Mouse (Mus musculus): ENCODE measurements around the gene Akt1. TPM values are rescaled to one million over a fixed set of nuclear protein-coding genes. Genes with fewer than 3 reads are reported as not detected.

The Akt1 gene
- total and polyA plus RNA-seq, 3 experiments: 66.6 to 144 (median 74.4) TPM

DNA sequence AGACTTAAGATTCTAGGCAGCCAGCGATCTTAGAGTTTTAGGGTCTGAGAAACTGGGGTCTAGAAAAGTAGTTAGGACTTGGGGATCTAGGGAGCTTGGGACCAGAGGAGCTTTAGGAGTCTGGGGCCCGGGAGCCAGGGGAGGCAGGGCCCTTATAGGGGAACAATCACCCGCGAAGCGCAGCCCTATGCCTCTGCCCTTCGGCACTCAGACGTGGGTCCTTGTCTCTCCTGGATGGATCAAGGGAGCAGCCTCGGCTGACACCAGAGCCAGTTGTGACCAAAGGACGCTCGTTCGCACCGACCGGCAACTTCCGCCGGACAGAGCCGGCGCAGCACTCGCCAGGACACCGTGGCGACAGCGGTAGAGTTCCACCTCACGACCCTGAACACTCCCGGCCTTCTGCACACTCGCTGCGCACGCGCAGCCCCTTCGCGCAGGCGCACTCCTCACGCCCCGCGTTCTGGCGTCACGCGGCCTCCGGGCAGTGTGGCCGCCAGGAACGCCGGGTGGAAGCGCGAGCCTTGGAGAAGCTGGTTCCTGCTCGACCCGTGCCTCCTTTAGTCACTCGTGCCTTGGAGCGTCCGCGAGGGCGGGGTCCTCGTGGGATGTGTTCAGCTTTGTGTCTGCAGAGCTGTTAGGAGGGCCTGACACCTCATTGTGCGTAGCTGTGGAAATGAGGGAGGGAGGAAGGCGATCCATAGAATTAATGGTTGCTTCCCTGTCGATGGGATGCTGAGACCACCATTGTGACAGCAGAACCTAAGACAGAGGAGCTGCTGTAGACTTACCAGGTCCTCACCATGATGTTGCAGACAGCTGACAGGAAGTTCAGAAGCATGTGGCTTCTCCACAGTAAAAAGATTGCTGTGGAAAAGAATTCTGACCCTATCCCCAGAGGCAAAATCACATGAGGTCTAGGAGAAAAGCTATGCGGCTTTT, 18.8 kb upstream of the Akt1 start:
- Histone ChIP-seq H3K36me3 (replicated peaks in 1 of 2; ENCODE audit: control insufficient read depth in 1 of 2, insufficient read depth in 1 of 2, low read length in 1 of 2) (peaks cover 0 to 26% of the 10 kb centered on the region in 2 experiments), H3K9me3 (replicated peaks; ENCODE audit: low read length) (no peaks in the 10 kb centered on the region), H3K4me1 (ENCODE audit: control insufficient read depth in 1 of 2, insufficient read depth in 2 of 2) (peaks cover 9 to 32% of the 10 kb centered on the region in 2 experiments), H3K27ac (ENCODE audit: insufficient read depth, low read depth) (peak overlapping the region; percentile 5; the same call in 1 of the 2 replicates), H3K4me2 (ENCODE audit: insufficient read depth, low read depth, poor library complexity, severe bottlenecking) (peak overlapping the region; percentile 63), H3K79me2 (replicated peaks; ENCODE audit: control insufficient read depth, extremely low read depth, insufficient read depth, poor library complexity, severe bottlenecking) (no peaks in the 10 kb centered on the region), H3K27me3 (replicated peaks) (peaks cover 7% of the 10 kb centered on the region), H3K4me3 (replicated peaks in 1 of 3; ENCODE audit: low read depth in 2 of 3, low read length in 2 of 3, poor library complexity in 1 of 3) (peak overlapping the region; percentile 79 to 88 (median 81)), H3K9ac (ENCODE audit: insufficient read depth, low read depth) (peak overlapping the region; percentile 89)
- in situ Hi-C loops (cut with MboI; ENCODE audit: low pct_ligation_motif_present, low pct_unique_long_range_greater_than_20kb, low sequenced_read_pairs) (no loop called here), dilution Hi-C loops (cut with MboI; ENCODE audit: extremely low pct_ligation_motif_present, extremely low pct_unique_long_range_greater_than_20kb, low sequenced_read_pairs) (no loop called here)
- DNase-seq (ENCODE audit: extremely low read depth): peak; percentile 94
- TF ChIP-seq RCOR1 (conservative IDR thresholded peaks at IDR 0.05; ENCODE audit: low read depth, low read length): peak; percentile 68
- peak; percentile 84 for TF ChIP-seq MYC (IDR thresholded peaks at IDR 0.05; ENCODE audit: low read depth, low read length)
- TF ChIP-seq MAX (IDR thresholded peaks at IDR 0.05; ENCODE audit: low read length): peak; percentile 90
- peak; percentile 89 for TF ChIP-seq MXI1 (IDR thresholded peaks at IDR 0.05; ENCODE audit: low read depth, low read length)
- peak; percentile 94 for TF ChIP-seq POLR2A (IDR thresholded peaks at IDR 0.05; ENCODE audit: low read depth, low read length)
- TF ChIP-seq SMC3 (IDR thresholded peaks at IDR 0.05; ENCODE audit: low read depth, low read length): no peak
- TF ChIP-seq MAFK (IDR thresholded peaks at IDR 0.05; ENCODE audit: insufficient replicate concordance, low read length): no peak
- TF ChIP-seq CHD2 (IDR thresholded peaks at IDR 0.05; ENCODE audit: low read length): 0 out of 2 replicates have a peak, but pooled peaks have one; percentile 29
- TF ChIP-seq JUND (conservative IDR thresholded peaks at IDR 0.05; ENCODE audit: low read depth, low read length): no peak
- TF ChIP-seq ELF1 (IDR thresholded peaks at IDR 0.05; ENCODE audit: low read depth, low read length): peak; percentile 72
- TF ChIP-seq CTCF (conservative IDR thresholded peaks at IDR 0.05 in 1 of 2, IDR thresholded peaks at IDR 0.05 in 1 of 2; ENCODE audit: low read depth in 2 of 2, low read length in 2 of 2): no peak
- no peak for TF ChIP-seq CHD1 (IDR thresholded peaks at IDR 0.05; ENCODE audit: low read depth, low read length)
- peak; percentile 91 for TF ChIP-seq BHLHE40 (IDR thresholded peaks at IDR 0.05; ENCODE audit: low read depth, low read length)
- 0 out of 2 replicates have a peak, but pooled peaks have one; percentile 44 for TF ChIP-seq UBTF (IDR thresholded peaks at IDR 0.05; ENCODE audit: low read depth, low read length)
- no peak for TF ChIP-seq GABPA (IDR thresholded peaks at IDR 0.05; ENCODE audit: insufficient replicate concordance, low read depth, low read length)
- no peak for TF ChIP-seq RAD21 (IDR thresholded peaks at IDR 0.05; ENCODE audit: low read depth, low read length)
- TF ChIP-seq ZMIZ1 (IDR thresholded peaks at IDR 0.05; ENCODE audit: low read depth, low read length): peak; percentile 83; the same call in 1 of the 2 replicates
- TF ChIP-seq EP300 (IDR thresholded peaks at IDR 0.05; ENCODE audit: low read length): no peak
- peak; percentile 49; the same call in 1 of the 2 replicates for TF ChIP-seq MAZ (IDR thresholded peaks at IDR 0.05; ENCODE audit: low read depth, low read length)
- TF ChIP-seq IRF4 (IDR thresholded peaks at IDR 0.05; ENCODE audit: low read depth, low read length): peak; percentile 71
- TF ChIP-seq NELFE (IDR thresholded peaks at IDR 0.05; ENCODE audit: low read depth, low read length): peak; percentile 94
- TF ChIP-seq ZKSCAN1 (IDR thresholded peaks at IDR 0.05; ENCODE audit: borderline replicate concordance, low read depth, low read length): no peak
- peak; percentile 78 for TF ChIP-seq USF1 (IDR thresholded peaks at IDR 0.05; ENCODE audit: low read depth, low read length)
- TF ChIP-seq POLR2AphosphoS2 (IDR thresholded peaks at IDR 0.05; ENCODE audit: low read depth, low read length): peak; percentile 66; the same call in 1 of the 2 replicates
- TF ChIP-seq JUN (IDR thresholded peaks at IDR 0.05; ENCODE audit: insufficient read depth, low read depth, low read length): no peak
- TF ChIP-seq E2F4 (IDR thresholded peaks at IDR 0.05; ENCODE audit: insufficient replicate concordance, low read depth, low read length): 0 out of 2 replicates have a peak, but pooled peaks have one; percentile 14
- TF ChIP-seq SIN3A (IDR thresholded peaks at IDR 0.05; ENCODE audit: low read length): 0 out of 2 replicates have a peak, but pooled peaks have one; percentile 67
- peak; percentile 44 for TF ChIP-seq USF2 (conservative IDR thresholded peaks at IDR 0.05; ENCODE audit: low read depth, low read length)
- peak; percentile 87 for TF ChIP-seq HCFC1 (IDR thresholded peaks at IDR 0.05; ENCODE audit: low read depth, low read length)
- peak; percentile 77 for TF ChIP-seq TBP (conservative IDR thresholded peaks at IDR 0.05; ENCODE audit: low read depth, low read length)
- no peak for TF ChIP-seq ZNF384 (IDR thresholded peaks at IDR 0.05; ENCODE audit: low read depth, low read length)
- peak; percentile 69; the same call in 1 of the 2 replicates for TF ChIP-seq MEF2A (IDR thresholded peaks at IDR 0.05; ENCODE audit: borderline replicate concordance, low read depth, low read length)
- TF ChIP-seq TCF12 (IDR thresholded peaks at IDR 0.05; ENCODE audit: low read depth, low read length): peak; percentile 92
- no peak for TF ChIP-seq ETS1 (conservative IDR thresholded peaks at IDR 0.05; ENCODE audit: low read depth, low read length)
- TF ChIP-seq PAX5 (IDR thresholded peaks at IDR 0.05; ENCODE audit: low read length): no peak
- peak; percentile 67; the same call in 1 of the 2 replicates for TF ChIP-seq KAT2A (IDR thresholded peaks at IDR 0.05; ENCODE audit: insufficient replicate concordance, low read length)
- peak; percentile 97 for TF ChIP-seq NRF1 (IDR thresholded peaks at IDR 0.05; ENCODE audit: low read depth, low read length)

Data from CH12.LX (cell line).